Mouse (Mus musculus): Measurements from ENCODE around the gene Miga1. TPM values are rescaled to one million over a fixed set of nuclear protein-coding genes. Genes with fewer than 3 reads are reported as not detected.

Miga1 gene
- polyA plus RNA-seq, 2 experiments, result 3.0 to 3.4 TPM

DNA sequence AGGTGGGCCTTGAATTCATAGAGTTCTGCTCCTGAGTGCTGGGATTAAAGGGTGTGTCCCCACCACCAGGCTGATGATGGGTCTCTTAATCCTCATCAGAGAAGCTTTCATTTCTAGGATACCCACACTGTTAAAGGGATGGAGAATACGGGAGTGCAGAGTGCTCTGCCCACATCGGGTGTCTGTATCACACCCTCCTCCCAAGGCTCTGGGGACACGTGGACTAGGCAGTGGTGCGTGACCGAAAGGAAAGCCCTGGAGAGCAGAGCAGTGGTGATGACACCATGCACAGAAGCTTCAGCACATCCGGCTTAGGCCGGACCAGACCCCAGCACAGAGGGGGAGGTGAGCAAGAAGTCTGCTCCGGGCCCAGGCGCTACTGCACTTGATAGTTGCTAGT lies 16.5 kb upstream of the Miga1 start:
- H3K4me3 ChIP-seq (ENCODE audit: insufficient read depth in 1 of 2, low read depth in 2 of 2, low read length in 2 of 2), result no peak overlapping the region
- WGBS (ENCODE audit: insufficient replicate concordance), result 82% methylated on average over 9 of the region's 9 CpGs
- TF ChIP-seq EP300 (IDR thresholded peaks at IDR 0.05; ENCODE audit: low read depth) (no peak), CTCF (IDR thresholded peaks at IDR 0.05; ENCODE audit: low read depth) (no peak)

DNA sequence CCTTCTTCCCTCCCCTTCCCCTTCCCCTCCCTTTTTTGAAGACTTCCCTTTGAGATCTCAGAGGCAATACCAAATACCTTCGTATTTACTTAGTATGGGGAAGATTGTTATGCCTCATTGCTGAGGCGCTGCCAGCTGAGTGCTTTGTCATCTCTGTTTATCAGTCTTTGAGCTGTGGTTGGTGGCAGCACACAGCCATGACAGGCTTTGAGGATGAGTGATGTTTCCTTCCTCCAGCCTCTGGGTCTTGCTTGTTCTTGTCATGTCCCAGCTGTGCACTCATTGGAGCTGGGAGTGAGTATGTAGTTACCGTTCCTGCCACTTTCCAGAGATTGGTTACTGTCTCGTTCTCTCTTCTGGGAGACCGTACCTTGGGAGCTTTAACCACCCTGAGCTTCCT lies 15.2 kb upstream of the Miga1 start:
- H3K36me3 ChIP-seq (replicated peaks; ENCODE audit: control insufficient read depth, insufficient read depth, low read depth), result peaks cover 5% of the 10 kb centered on the region; the same call in 1 of the 2 replicates
- no peak for TF ChIP-seq CTCF (IDR thresholded peaks at IDR 0.05; ENCODE audit: low read depth)
- H3K4me1 ChIP-seq (replicated peaks; ENCODE audit: control insufficient read depth in 2 of 2, insufficient read depth in 2 of 2, low read length in 1 of 2), result peaks cover 6 to 24% of the 10 kb centered on the region in 2 experiments
- ATAC-seq (ENCODE audit: insufficient read depth), result peak; percentile 92
- H3K4me3 ChIP-seq (ENCODE audit: insufficient read depth in 1 of 2, low read depth in 2 of 2, low read length in 2 of 2), result no peak overlapping the region
- no peaks in the 10 kb centered on the region for H3K9me3 ChIP-seq (ENCODE audit: control insufficient read depth, low read length)
- peak overlapping the region; percentile 38 for H3K9ac ChIP-seq (replicated peaks)
- peak overlapping the region; percentile 43 for H3K4me2 ChIP-seq (ENCODE audit: low read depth)
- peak; percentile 68 to 70 (median 69) for DNase-seq (ENCODE audit: low read depth in 3 of 3, low spot score in 3 of 3)
- H3K27ac ChIP-seq, result peak overlapping the region; percentile 76
- WGBS (ENCODE audit: insufficient replicate concordance), result 27% methylated on average over 5 of the region's 5 CpGs
- H3K27me3 ChIP-seq (ENCODE audit: control insufficient read depth, insufficient read depth, low read length), result no peaks in the 10 kb centered on the region

More for the DNA sequence above, 16.5 kb upstream of the Miga1 start:
- DNase-seq (ENCODE audit: low read depth in 3 of 3, low spot score in 3 of 3) (no peak), ATAC-seq (ENCODE audit: insufficient read depth) (no peak)
- Histone ChIP-seq H3K27me3 (ENCODE audit: control insufficient read depth, insufficient read depth, low read length) (no peaks in the 10 kb centered on the region), H3K9ac (replicated peaks) (no peak overlapping the region), H3K27ac (no peak overlapping the region), H3K4me2 (ENCODE audit: low read depth) (no peak overlapping the region), H3K9me3 (ENCODE audit: control insufficient read depth, low read length) (no peaks in the 10 kb centered on the region), H3K36me3 (replicated peaks; ENCODE audit: control insufficient read depth, insufficient read depth, low read depth) (peaks cover 8% of the 10 kb centered on the region; the same call in 1 of the 2 replicates), H3K4me1 (replicated peaks; ENCODE audit: control insufficient read depth in 2 of 2, insufficient read depth in 2 of 2, low read length in 1 of 2) (peaks cover 6 to 19% of the 10 kb centered on the region in 2 experiments)

DNA sequence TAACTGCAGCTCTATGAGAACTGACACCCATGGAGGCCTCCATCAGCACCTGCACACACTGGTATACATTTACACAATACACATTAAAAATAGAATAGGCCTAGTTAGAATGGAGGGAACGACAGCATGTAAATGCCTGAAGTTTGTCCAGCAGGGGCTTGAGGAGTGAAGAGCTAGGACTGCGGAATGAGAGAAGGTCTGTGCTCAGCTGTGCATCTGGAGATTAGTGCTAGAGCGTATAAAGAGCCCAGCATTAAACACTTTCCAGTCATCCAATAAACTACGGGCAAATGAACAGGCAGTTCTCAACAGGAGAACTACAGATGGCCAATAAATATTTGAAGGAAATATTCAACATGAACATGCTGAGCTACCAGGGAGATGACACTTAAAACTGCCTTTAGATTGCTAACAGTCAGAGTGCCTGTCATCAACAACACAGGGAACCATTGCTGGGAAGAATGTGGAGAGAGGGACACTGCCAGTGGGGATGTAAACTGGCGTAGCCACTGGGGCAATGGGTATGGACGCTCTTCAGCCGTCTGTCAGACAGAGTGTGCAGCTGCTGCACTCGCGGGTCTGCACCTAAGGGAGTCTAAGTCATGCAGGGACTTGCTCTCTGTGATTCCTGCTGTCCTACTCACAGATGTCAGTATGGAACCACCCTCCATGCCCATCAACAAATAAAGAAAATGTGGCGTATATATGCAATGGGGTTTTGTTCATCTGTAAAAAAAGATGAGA lies 13.4 kb upstream of the Miga1 start:
- no peaks in the 10 kb centered on the region for H3K9me3 ChIP-seq (ENCODE audit: control insufficient read depth, low read length)
- ATAC-seq (ENCODE audit: insufficient read depth) (no peak), DNase-seq (ENCODE audit: low read depth in 3 of 3, low spot score in 3 of 3) (no peak)
- no peak overlapping the region for H3K9ac ChIP-seq (replicated peaks)
- 83% methylated on average over 10 of the region's 10 CpGs for WGBS (ENCODE audit: insufficient replicate concordance)
- no peak overlapping the region for H3K4me3 ChIP-seq (ENCODE audit: insufficient read depth in 1 of 2, low read depth in 2 of 2, low read length in 2 of 2)
- H3K27me3 ChIP-seq (ENCODE audit: control insufficient read depth, insufficient read depth, low read length), result no peaks in the 10 kb centered on the region
- TF ChIP-seq EP300 (IDR thresholded peaks at IDR 0.05; ENCODE audit: low read depth) (no peak), CTCF (IDR thresholded peaks at IDR 0.05; ENCODE audit: low read depth) (no peak)
- peaks cover 8 to 25% of the 10 kb centered on the region in 2 experiments for H3K4me1 ChIP-seq (replicated peaks; ENCODE audit: control insufficient read depth in 2 of 2, insufficient read depth in 2 of 2, low read length in 1 of 2)
- no peak overlapping the region for H3K4me2 ChIP-seq (ENCODE audit: low read depth)
- no peaks in the 10 kb centered on the region; the same call in 1 of the 2 replicates for H3K36me3 ChIP-seq (replicated peaks; ENCODE audit: control insufficient read depth, insufficient read depth, low read depth)
- no peak overlapping the region for H3K27ac ChIP-seq

DNA sequence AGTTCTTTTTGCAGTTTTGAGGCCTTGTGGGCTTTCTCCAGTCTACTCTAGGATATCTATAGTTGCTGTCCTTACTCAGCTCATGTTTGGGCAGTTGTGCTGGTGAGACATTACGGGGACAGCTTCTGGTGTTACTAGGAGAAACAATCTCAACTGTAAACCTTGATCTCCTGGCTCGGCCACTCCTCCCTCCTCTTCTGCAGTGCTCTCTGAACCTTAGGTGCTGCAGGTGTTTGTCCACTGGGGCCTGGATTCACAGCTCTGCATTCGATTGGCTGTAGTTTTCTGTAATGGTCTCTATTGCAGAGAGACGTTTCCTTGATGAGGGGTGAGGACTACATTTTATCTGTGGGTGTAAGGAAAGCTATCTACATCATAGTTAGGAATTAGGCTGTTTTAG lies 12.1 kb upstream of the Miga1 start:
- ATAC-seq (ENCODE audit: insufficient read depth) (no peak), DNase-seq (ENCODE audit: low read depth in 3 of 3, low spot score in 3 of 3) (no peak)
- Histone ChIP-seq H3K36me3 (replicated peaks; ENCODE audit: control insufficient read depth, insufficient read depth, low read depth) (no peaks in the 10 kb centered on the region), H3K27ac (no peak overlapping the region), H3K4me2 (ENCODE audit: low read depth) (no peak overlapping the region), H3K4me3 (ENCODE audit: insufficient read depth in 1 of 2, low read depth in 2 of 2, low read length in 2 of 2) (no peak overlapping the region), H3K9ac (replicated peaks) (no peak overlapping the region), H3K27me3 (ENCODE audit: control insufficient read depth, insufficient read depth, low read length) (no peaks in the 10 kb centered on the region), H3K4me1 (replicated peaks; ENCODE audit: control insufficient read depth in 2 of 2, insufficient read depth in 2 of 2, low read length in 1 of 2) (peaks cover 18 to 35% of the 10 kb centered on the region in 2 experiments), H3K9me3 (ENCODE audit: control insufficient read depth, low read length) (no peaks in the 10 kb centered on the region)
- TF ChIP-seq EP300 (IDR thresholded peaks at IDR 0.05; ENCODE audit: low read depth) (no peak), CTCF (IDR thresholded peaks at IDR 0.05; ENCODE audit: low read depth) (no peak)
- WGBS (ENCODE audit: insufficient replicate concordance), result 68% methylated on average over 4 of the region's 4 CpGs

DNA sequence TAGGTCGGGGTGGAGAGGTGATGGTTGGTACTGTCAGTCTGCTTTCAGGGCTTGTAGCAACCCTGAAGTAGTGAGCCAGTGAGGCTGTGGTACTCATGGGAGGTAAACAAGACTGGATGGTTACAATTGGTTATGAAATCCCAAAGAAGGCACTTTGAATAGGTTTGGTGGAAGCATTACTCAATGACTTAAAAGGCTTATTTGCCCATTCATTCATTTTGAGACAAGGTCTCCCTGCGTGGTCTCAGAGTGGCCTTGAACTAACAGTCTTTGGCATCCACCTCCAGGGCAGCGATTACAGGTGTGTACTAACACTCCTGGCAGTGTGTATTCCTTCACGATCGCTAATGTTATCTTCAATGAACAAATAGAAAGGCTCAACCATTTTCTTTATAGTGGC lies 10.8 kb upstream of the Miga1 start:
- Histone ChIP-seq H3K27ac (no peak overlapping the region), H3K4me1 (replicated peaks; ENCODE audit: control insufficient read depth in 2 of 2, insufficient read depth in 2 of 2, low read length in 1 of 2) (peaks cover 18 to 37% of the 10 kb centered on the region in 2 experiments)
- no peak for ATAC-seq (ENCODE audit: insufficient read depth)

More for the DNA sequence above, 10.8 kb upstream of the Miga1 start:
- H3K4me2 ChIP-seq (ENCODE audit: low read depth), result no peak overlapping the region
- no peaks in the 10 kb centered on the region for H3K9me3 ChIP-seq (ENCODE audit: control insufficient read depth, low read length)
- H3K9ac ChIP-seq (replicated peaks), result no peak overlapping the region
- DNase-seq (ENCODE audit: low read depth in 3 of 3, low spot score in 3 of 3), result no peak
- no peak overlapping the region for H3K4me3 ChIP-seq (ENCODE audit: insufficient read depth in 1 of 2, low read depth in 2 of 2, low read length in 2 of 2)
- TF ChIP-seq EP300 (IDR thresholded peaks at IDR 0.05; ENCODE audit: low read depth) (no peak), CTCF (IDR thresholded peaks at IDR 0.05; ENCODE audit: low read depth) (no peak)
- H3K27me3 ChIP-seq (ENCODE audit: control insufficient read depth, insufficient read depth, low read length), result no peaks in the 10 kb centered on the region
- no peaks in the 10 kb centered on the region for H3K36me3 ChIP-seq (replicated peaks; ENCODE audit: control insufficient read depth, insufficient read depth, low read depth)
- WGBS (ENCODE audit: insufficient replicate concordance), result 73% methylated on average over 5 of the region's 5 CpGs

All from liver, embryonic 14.5 days (tissue).